Mouse (Mus musculus) forebrain, postnatal 0 days (tissue): ENCODE results near the gene Gm8994. TPM values are rescaled to one million over a fixed set of nuclear protein-coding genes. Genes with fewer than 3 reads are reported as not detected.
"Not testable (repeated sequence)": the region's sequence is repeated elsewhere in the genome, so short reads cannot be mapped to it uniquely, and the experiment has no call there.

ENCODE experiments used
- ATAC-seq: fragments of 200-750 bp; cut with Nextera tagmentation; 2 replicates; pipeline ENCODE4 v1.8.0; 2017; ENCODE audit warnings: mild to moderate bottlenecking, moderate library complexity
- DNase-seq: peaks from one replicate; pipeline ENCODE4 v3.0.0-alpha.2; 2015
- H3K27ac ChIP-seq: fragments of 300-500 bp; sonication (generic); 2 replicates; pipeline ENCODE4 v1.5.1; 2014; ENCODE audit warnings: low read depth, mild to moderate bottlenecking, antibody characterized with exemption, low read length, moderate library complexity, mixed read lengths
- H3K27me3 ChIP-seq: fragments of 300-500 bp; sonication (generic); 2 replicates; pipeline ENCODE4 v1.6.1; 2014; ENCODE audit warnings: mild to moderate bottlenecking, low read length, mixed read lengths; ENCODE audit not compliant: insufficient read depth
- H3K36me3 ChIP-seq: fragments of 300-500 bp; sonication (generic); 2 replicates; pipeline ENCODE4 v1.6.1; 2014; ENCODE audit warnings: mild to moderate bottlenecking, moderate library complexity; ENCODE audit not compliant: insufficient read depth
- H3K4me1 ChIP-seq: fragments of 300-500 bp; sonication (generic); 2 replicates; pipeline ENCODE4 v1.6.1; 2014; ENCODE audit warnings: antibody characterized with exemption; ENCODE audit not compliant: insufficient read depth
- H3K4me2 ChIP-seq: fragments of 300-500 bp; sonication (generic); 2 replicates; pipeline ENCODE4 v1.6.1; 2014; ENCODE audit warnings: low read depth, mild to moderate bottlenecking, moderate library complexity
- H3K4me3 ChIP-seq: fragments of 300-500 bp; sonication (generic); 2 replicates; pipeline ENCODE4 v1.5.1; 2014; ENCODE audit warnings: low read depth, low read length, mixed read lengths
- H3K9ac ChIP-seq: fragments of 300-500 bp; sonication (generic); 2 replicates; pipeline ENCODE4 v1.6.1; 2014; ENCODE audit warnings: mild to moderate bottlenecking
- H3K9me3 ChIP-seq: fragments of 300-500 bp; sonication (generic); 2 replicates; pipeline ENCODE4 v1.6.1; 2016; ENCODE audit warnings: low read length
- CTCF ChIP-seq: sonication (generic); IDR thresholded peaks from 2 replicates; pipeline ENCODE4 v1.5.1; 2016; ENCODE audit warnings: antibody characterized with exemption, control low read depth, low read depth
- WGBS: fragments of 180-500 bp; shearing (Covaris S2); extraction: QIAGEN DNeasy Blood & Tissue Kit; methylation state at CpG from one replicate; pipeline ENCODE4 v1.1.7; 2014; 5-methylcytosine and 5-hydroxymethylcytosine counted together
- polyA plus RNA-seq: library from polyadenylated mRNA; unstranded; fragments of >200 nt; fragmentation: Nextera tagmentation; extraction: Ambion mirVana; gene quantifications from 2 replicates; pipeline ENCODE4 v1.2.1, GENCODE M21; 2015
- total RNA-seq: library from RNA; depleted of rRNA; stranded (reverse); fragments of >200 nt; gene quantifications from 2 replicates; pipeline ENCODE4 v1.2.3, GENCODE M21; 2014; rRNA removed

Gm8994 gene
- total RNA-seq (0.14 TPM in 1 of 2 replicates, not detected in the other), polyA plus RNA-seq (not detected in 2 replicates)

- not testable (repeated sequence) for H3K27ac ChIP-seq, H3K9ac ChIP-seq, H3K9me3 ChIP-seq, H3K36me3 ChIP-seq, H3K4me1 ChIP-seq, H3K27me3 ChIP-seq, ATAC-seq, H3K4me3 ChIP-seq, H3K4me2 ChIP-seq, DNase-seq
- WGBS, result 94% methylated on average over 4 of the region's 4 CpGs
Observed at GRCm38 (mm10) chr6:136327239-136327638, at the start of gene Gm8994. Gene Gm8994 (plus strand): TSS chr6:136327539.

GRCm38 (mm10) chr6:136277685-136278084 is 49.7 kb upstream of the Gm8994 start:
- Histone ChIP-seq H3K36me3 (no peaks in the 10 kb centered on the region), H3K27me3 (no peaks in the 10 kb centered on the region), H3K9ac (no peak overlapping the region), H3K4me2 (no peak overlapping the region), H3K27ac (no peak overlapping the region), H3K4me1 (no peaks in the 10 kb centered on the region), H3K9me3 (no peaks in the 10 kb centered on the region), H3K4me3 (no peak overlapping the region)
- no peak for TF ChIP-seq CTCF
- ATAC-seq, result no peak
- DNase-seq, result no peak
- 77% methylated on average over 4 of the region's 4 CpGs for WGBS

- Histone ChIP-seq H3K27ac (no peak overlapping the region), H3K27me3 (no peaks in the 10 kb centered on the region), H3K9ac (no peak overlapping the region), H3K36me3 (no peaks in the 10 kb centered on the region), H3K9me3 (no peaks in the 10 kb centered on the region), H3K4me1 (no peaks in the 10 kb centered on the region), H3K4me2 (no peak overlapping the region), H3K4me3 (no peak overlapping the region)
- WGBS, result 62% methylated on average over 8 of the region's 8 CpGs
- ATAC-seq (no peak), DNase-seq (no peak)
- TF ChIP-seq CTCF, result no peak
Observed at GRCm38 (mm10) chr6:136284565-136284964, 42.8 kb upstream of the Gm8994 start.

- no peak overlapping the region for H3K4me3 ChIP-seq
Observed at GRCm38 (mm10) chr6:136286180-136286579, 41.2 kb upstream of the Gm8994 start.

GRCm38 (mm10) chr6:136286589-136286988 is 40.8 kb upstream of the Gm8994 start:
- DNase-seq (no peak), ATAC-seq (no peak; the same call in 1 of the 2 replicates)
- no peaks in the 10 kb centered on the region for H3K4me1 ChIP-seq
- H3K36me3 ChIP-seq, result no peaks in the 10 kb centered on the region
- no peak overlapping the region for H3K9ac ChIP-seq
- WGBS, result 58% methylated on average over 4 of the region's 4 CpGs
- no peaks in the 10 kb centered on the region for H3K27me3 ChIP-seq
- no peaks in the 10 kb centered on the region for H3K9me3 ChIP-seq
- TF ChIP-seq CTCF, result no peak
- no peak overlapping the region for H3K4me3 ChIP-seq
- H3K27ac ChIP-seq, result peak overlapping the region; percentile 9; the same call in 1 of the 2 replicates
- H3K4me2 ChIP-seq, result no peak overlapping the region

More at GRCm38 (mm10) chr6:136286180-136286579, 41.2 kb upstream of the Gm8994 start:
- no peaks in the 10 kb centered on the region for H3K36me3 ChIP-seq
- no peak overlapping the region; the same call in 1 of the 2 replicates for H3K27ac ChIP-seq
- no peaks in the 10 kb centered on the region for H3K27me3 ChIP-seq
- no peaks in the 10 kb centered on the region for H3K9me3 ChIP-seq
- no peak overlapping the region for H3K4me2 ChIP-seq
- no peak overlapping the region for H3K9ac ChIP-seq
- H3K4me1 ChIP-seq, result no peaks in the 10 kb centered on the region
- DNase-seq (no peak), ATAC-seq (no peak; the same call in 1 of the 2 replicates)
- 65% methylated on average over 11 of the region's 11 CpGs for WGBS
- TF ChIP-seq CTCF, result no peak

GRCm38 (mm10) chr6:136291424-136291823 is 35.9 kb upstream of the Gm8994 start:
- Histone ChIP-seq H3K4me3 (no peak overlapping the region), H3K4me2 (no peak overlapping the region), H3K36me3 (no peaks in the 10 kb centered on the region), H3K9me3 (no peaks in the 10 kb centered on the region), H3K9ac (no peak overlapping the region), H3K27me3 (no peaks in the 10 kb centered on the region), H3K4me1 (no peaks in the 10 kb centered on the region), H3K27ac (no peak overlapping the region)
- ATAC-seq (no peak), DNase-seq (no peak)
- WGBS, result 99% methylated on average over 3 of the region's 3 CpGs
- TF ChIP-seq CTCF, result no peak

- Histone ChIP-seq H3K4me1 (no peaks in the 10 kb centered on the region), H3K4me3 (no peak overlapping the region), H3K9me3 (no peaks in the 10 kb centered on the region), H3K36me3 (no peaks in the 10 kb centered on the region), H3K4me2 (no peak overlapping the region), H3K9ac (no peak overlapping the region), H3K27ac (no peak overlapping the region), H3K27me3 (no peaks in the 10 kb centered on the region)
- no peak for ATAC-seq
- DNase-seq, result no peak
- TF ChIP-seq CTCF, result no peak
- WGBS, result 76% methylated on average over 11 of the region's 11 CpGs
Observed at GRCm38 (mm10) chr6:136291951-136292714, 35.2 kb upstream of the Gm8994 start.
